ENCODE assay signal across 10 mouse cellular contexts in genomic region chr5:103972379-103972778, GRCm38 (mm10). TPM values are rescaled to one million over a fixed set of nuclear protein-coding genes. Genes with fewer than 3 reads are reported as not detected.
DNase-seq lines count a peak whose midpoint lies in the region; ATAC-seq and TF ChIP-seq lines count a peak whose summit lies in the region.
"Had no signal": no experiment of that assay in that cellular context is flagged by ENCODE, and none has a peak within 500 bp of the region (broad histone marks: within the 10 kb centered on the region; RNA-seq: fewer than 3 reads in every experiment).

No protein-coding gene starts in this region.

- 46% methylated on average over 19 of the region's 19 CpGs for WGBS in heart, embryonic 11.5 days (ENCODE audit: insufficient replicate concordance)
- WGBS in lung, postnatal 0 days: 57% methylated on average over 18 of the region's 19 CpGs
- WGBS in limb, embryonic 14.5 days: 47% methylated on average over 19 of the region's 19 CpGs
- 47% methylated on average over 19 of the region's 19 CpGs for WGBS in stomach, embryonic 16.5 days

- no peak for TF ChIP-seq CTCF in lung, postnatal 0 days (IDR thresholded peaks at IDR 0.05)

- H3K9me3 ChIP-seq in heart, embryonic 11.5 days (replicated peaks; ENCODE audit: control insufficient read depth, low read length): no peaks in the 10 kb centered on the region
- H3K9me3 ChIP-seq in lung, postnatal 0 days (ENCODE audit: low read length): no peaks in the 10 kb centered on the region
- H3K9me3 ChIP-seq in limb, embryonic 14.5 days (ENCODE audit: control insufficient read depth, low read length): no peaks in the 10 kb centered on the region
- no peaks in the 10 kb centered on the region for H3K9me3 ChIP-seq in stomach, embryonic 16.5 days (replicated peaks; ENCODE audit: control insufficient read depth, low read length)
- H3K9me3 ChIP-seq: midbrain, embryonic 15.5 days had no signal

- 0 out of 2 replicates have a peak overlapping the region, but pooled peaks have one; percentile 10 for H3K4me3 ChIP-seq in heart, embryonic 11.5 days (ENCODE audit: low read depth, low read length)
- H3K4me3 ChIP-seq in lung, postnatal 0 days (ENCODE audit: low read depth, low read length): no peak overlapping the region; the same call in 1 of the 2 replicates
- H3K4me3 ChIP-seq in limb, embryonic 14.5 days (replicated peaks; ENCODE audit: low read length): 0 out of 2 replicates have a peak overlapping the region, but pooled peaks have one; percentile 7
- H3K4me3 ChIP-seq in stomach, embryonic 16.5 days (replicated peaks; ENCODE audit: low read length): peak overlapping the region; percentile 19; the same call in 1 of the 2 replicates
- H3K4me3 ChIP-seq: midbrain, embryonic 15.5 days had no signal

- DNase-seq in heart, adult 9 months (ENCODE audit: low spot score in 2 of 2): no peak
- DNase-seq in lung, postnatal 0 days (ENCODE audit: low spot score): no peak
- DNase-seq in lung, postnatal 4 days: no peak
- no peak for DNase-seq in limb, embryonic 14.5 days (ENCODE audit: low spot score)
- no peak for DNase-seq in ovary, postnatal 36 days (ENCODE audit: low spot score)
- no peak for DNase-seq in adipocyte (ENCODE audit: low spot score)
- DNase-seq: cerebellum, adult 9-11 months had no signal

- H3K9ac ChIP-seq in heart, embryonic 11.5 days (ENCODE audit: low read depth, low read length): no peak overlapping the region
- no peak overlapping the region for H3K9ac ChIP-seq in lung, postnatal 0 days (replicated peaks; ENCODE audit: low read depth)
- no peak overlapping the region for H3K9ac ChIP-seq in limb, embryonic 14.5 days (ENCODE audit: low read depth, low read length, severe bottlenecking)
- 0 out of 2 replicates have a peak overlapping the region, but pooled peaks have one; percentile 11 for H3K9ac ChIP-seq in stomach, embryonic 16.5 days (ENCODE audit: low read length)
- H3K9ac ChIP-seq: midbrain, embryonic 15.5 days had no signal

- no peak for TF ChIP-seq EP300 in lung, postnatal 0 days (IDR thresholded peaks at IDR 0.05)

- no peak for ATAC-seq in heart, embryonic 11.5 days (replicated peaks; ENCODE audit: insufficient number of reproducible peaks, low FRiP score, low TSS enrichment)
- ATAC-seq in lung, postnatal 0 days: no peak
- no peak for ATAC-seq in limb, embryonic 14.5 days (ENCODE audit: low FRiP score, low read depth)
- ATAC-seq in stomach, embryonic 16.5 days (ENCODE audit: insufficient read depth, low FRiP score): 0 out of 2 replicates have a peak, but pooled peaks have one; percentile 37
- ATAC-seq: midbrain, embryonic 15.5 days had no signal

- no peaks in the 10 kb centered on the region for H3K4me1 ChIP-seq in heart, embryonic 11.5 days (ENCODE audit: control insufficient read depth, insufficient read depth, low read length)
- H3K4me1 ChIP-seq in lung, postnatal 0 days (ENCODE audit: insufficient read depth, low read depth, low read length): no peaks in the 10 kb centered on the region
- H3K4me1 ChIP-seq in limb, embryonic 14.5 days (ENCODE audit: control insufficient read depth, insufficient read depth, low read length): 0 out of 2 replicates have a peak, but pooled peaks cover 5% of the 10 kb centered on the region
- no peaks in the 10 kb centered on the region for H3K4me1 ChIP-seq in stomach, embryonic 16.5 days (ENCODE audit: control insufficient read depth, insufficient read depth, low read length)
- H3K4me1 ChIP-seq: midbrain, embryonic 15.5 days had no signal

- TF ChIP-seq POLR2A in limb, embryonic 14.5 days (IDR thresholded peaks at IDR 0.05; ENCODE audit: borderline replicate concordance, extremely low read depth, insufficient read depth, insufficient read length): no peak

- H3K4me2 ChIP-seq in heart, embryonic 11.5 days: peak overlapping the region; percentile 41
- peak overlapping the region; percentile 36 for H3K4me2 ChIP-seq in lung, postnatal 0 days (replicated peaks; ENCODE audit: low read depth, low read length)
- H3K4me2 ChIP-seq in limb, embryonic 14.5 days (replicated peaks; ENCODE audit: low read depth, low read length, severe bottlenecking): peak overlapping the region; percentile 25; the same call in 1 of the 2 replicates
- peak overlapping the region; percentile 46 for H3K4me2 ChIP-seq in stomach, embryonic 16.5 days (ENCODE audit: low read depth, low read length)
- H3K4me2 ChIP-seq: midbrain, embryonic 15.5 days had no signal

- H3K27me3 ChIP-seq in heart, embryonic 11.5 days (ENCODE audit: control insufficient read depth, insufficient read depth, low read length): no peaks in the 10 kb centered on the region
- H3K27me3 ChIP-seq in lung, postnatal 0 days (replicated peaks; ENCODE audit: insufficient read depth, low read length): no peaks in the 10 kb centered on the region
- no peaks in the 10 kb centered on the region for H3K27me3 ChIP-seq in limb, embryonic 14.5 days (ENCODE audit: control insufficient read depth, insufficient read depth, low read length)
- no peaks in the 10 kb centered on the region for H3K27me3 ChIP-seq in stomach, embryonic 16.5 days (ENCODE audit: control insufficient read depth, insufficient read depth, low read length)
- H3K27me3 ChIP-seq: midbrain, embryonic 15.5 days had no signal

- H3K36me3 ChIP-seq in heart, embryonic 11.5 days (ENCODE audit: control insufficient read depth, insufficient read depth, low read length): no peaks in the 10 kb centered on the region
- no peaks in the 10 kb centered on the region for H3K36me3 ChIP-seq in lung, postnatal 0 days (ENCODE audit: insufficient read depth, low read length)
- H3K36me3 ChIP-seq in limb, embryonic 14.5 days (ENCODE audit: control insufficient read depth, insufficient read depth, low read length): no peaks in the 10 kb centered on the region
- H3K36me3 ChIP-seq in stomach, embryonic 16.5 days (ENCODE audit: control insufficient read depth, insufficient read depth, low read length): no peaks in the 10 kb centered on the region
- H3K36me3 ChIP-seq: midbrain, embryonic 15.5 days had no signal

- no peak overlapping the region for H3K27ac ChIP-seq in heart, embryonic 11.5 days (ENCODE audit: low read depth, low read length)
- no peak overlapping the region for H3K27ac ChIP-seq in lung, postnatal 0 days (ENCODE audit: low read length)
- no peak overlapping the region for H3K27ac ChIP-seq in limb, embryonic 14.5 days (replicated peaks; ENCODE audit: low read depth, low read length)
- no peak overlapping the region for H3K27ac ChIP-seq in stomach, embryonic 16.5 days (ENCODE audit: low read length)
- H3K27ac ChIP-seq: midbrain, embryonic 15.5 days had no signal

RNA-seq across cellular contexts. Expression of gene Hsd17b13, which starts 4.8 kb away (rescaled TPM):
- polyA plus RNA-seq in heart, embryonic 11.5 days (2014; fragmentation: Nextera tagmentation; extraction: Ambion mirVana): 0.20 TPM in 1 of 2 replicates, not detected in the other
- 0.20 TPM in 1 of 2 replicates, not detected in the other for polyA plus RNA-seq in lung, postnatal 0 days (2015; fragmentation: Nextera tagmentation; extraction: Ambion mirVana)
- 0.04 and 0.08 TPM in 2 replicates for polyA plus RNA-seq in limb, embryonic 14.5 days (2012; rRNA removed)
- polyA plus RNA-seq in limb, embryonic 14.5 days (2014; fragmentation: Nextera tagmentation; extraction: Ambion mirVana): 0.17 TPM in 1 of 2 replicates, not detected in the other
- 4.7 and 6.1 TPM in 2 replicates for polyA plus RNA-seq in stomach, embryonic 16.5 days (2015; fragmentation: Nextera tagmentation; extraction: Ambion mirVana)

RNA-seq across cellular contexts. Expression of gene Hsd17b11, which starts 49.3 kb away (rescaled TPM):
- 4.2 and 5.3 TPM in 2 replicates for polyA plus RNA-seq in heart, embryonic 11.5 days (2014; fragmentation: Nextera tagmentation; extraction: Ambion mirVana)
- 15.9 and 17.8 TPM in 2 replicates for polyA plus RNA-seq in lung, postnatal 0 days (2015; fragmentation: Nextera tagmentation; extraction: Ambion mirVana)
- 13.7 and 16.2 TPM in 2 replicates for polyA plus RNA-seq in limb, embryonic 14.5 days (2012; rRNA removed)
- 3.4 and 3.5 TPM in 2 replicates for polyA plus RNA-seq in limb, embryonic 14.5 days (2014; fragmentation: Nextera tagmentation; extraction: Ambion mirVana)
- 7.0 and 7.8 TPM in 2 replicates for polyA plus RNA-seq in stomach, embryonic 16.5 days (2015; fragmentation: Nextera tagmentation; extraction: Ambion mirVana)
